Mouse (Mus musculus) E14TG2a.4 (cell line): ENCODE measurements around the gene Fxyd5.

Experiments used
- H3K27me3 ChIP-seq: 2 replicates; pipeline ENCODE4 v1.6.1; 2014; ENCODE audit warnings: low read length, control low read depth; ENCODE audit not compliant: insufficient read depth
- H3K36me3 ChIP-seq: 2 replicates; pipeline ENCODE4 v1.6.1; 2014; ENCODE audit warnings: low read length, control low read depth; ENCODE audit not compliant: insufficient read depth
- H3K4me1 ChIP-seq: replicated peaks from 2 replicates; pipeline ENCODE4 v1.6.1; 2014; ENCODE audit warnings: low read depth, low read length, control low read depth
- H3K4me3 ChIP-seq: replicated peaks from 2 replicates; pipeline ENCODE4 v1.5.1; 2014; ENCODE audit warnings: mild to moderate bottlenecking, low read length
- H3K9me3 ChIP-seq: 2 replicates; pipeline ENCODE4 v1.6.1; 2014; ENCODE audit warnings: low read length, control low read depth
- CTCF ChIP-seq: conservative IDR thresholded peaks from 2 replicates; pipeline ENCODE4 v1.5.1; 2014; ENCODE audit warnings: low read length
- NANOG ChIP-seq: IDR thresholded peaks from 2 replicates; pipeline ENCODE4 v1.6.1; 2014; ENCODE audit warnings: borderline replicate concordance, low read length, mixed read lengths
- POU5F1 ChIP-seq: IDR thresholded peaks from 2 replicates; pipeline ENCODE4 v1.6.1; 2014; ENCODE audit warnings: low read length, borderline replicate concordance

The Fxyd5 gene

DNA sequence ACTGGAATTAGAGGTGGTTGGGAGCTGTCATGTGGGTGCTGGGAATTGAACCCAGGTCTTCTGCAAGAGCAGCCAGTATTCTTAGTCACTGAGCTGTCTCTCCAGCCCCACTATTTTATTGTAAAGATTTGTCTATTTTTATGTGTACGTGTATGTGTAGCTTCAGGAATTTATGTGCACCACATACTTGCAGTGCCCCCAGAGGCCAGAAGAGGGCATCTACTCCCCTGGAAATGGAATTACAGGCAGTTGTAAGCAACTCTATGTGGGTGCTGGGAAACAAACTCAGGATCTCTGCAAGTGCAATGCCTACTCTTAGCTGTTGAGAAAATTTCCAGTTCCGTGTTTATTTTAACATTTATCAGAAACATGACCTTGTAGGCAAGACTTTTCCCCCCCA is 45.8 kb downstream of the Fxyd5 start:
- Histone ChIP-seq H3K27me3 (peaks cover 4% of the 10 kb centered on the region; the same call in 1 of the 2 replicates), H3K4me3 (no peak overlapping the region), H3K36me3 (no peaks in the 10 kb centered on the region), H3K9me3 (0 out of 2 replicates have a peak, but pooled peaks cover 4% of the 10 kb centered on the region), H3K4me1 (no peaks in the 10 kb centered on the region)
- TF ChIP-seq NANOG, result no peak
- peak; percentile 80 for TF ChIP-seq CTCF
- no peak for TF ChIP-seq POU5F1

DNA sequence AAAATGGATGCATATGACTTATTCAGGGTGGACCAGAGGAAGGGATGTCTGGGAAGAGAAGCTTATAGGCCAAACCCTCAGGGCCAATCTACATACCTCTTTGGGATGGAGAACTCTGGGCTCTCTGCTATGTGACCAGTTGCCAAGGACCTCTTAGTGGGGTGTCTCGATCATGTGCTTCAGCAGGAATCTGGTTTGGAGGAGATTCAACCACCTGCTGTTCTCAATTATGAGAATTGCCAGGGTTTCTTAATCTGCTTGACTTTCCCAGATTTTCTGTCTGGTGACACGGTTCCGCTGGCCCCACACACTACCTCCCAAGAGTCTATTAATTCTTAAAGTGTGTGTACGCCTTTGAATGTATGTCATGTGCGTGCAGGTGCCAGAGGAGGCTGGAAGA is 48.3 kb downstream of the Fxyd5 start:
- H3K4me1 ChIP-seq, result no peaks in the 10 kb centered on the region
- no peaks in the 10 kb centered on the region for H3K36me3 ChIP-seq
- H3K9me3 ChIP-seq, result 0 out of 2 replicates have a peak, but pooled peaks cover 4% of the 10 kb centered on the region
- H3K27me3 ChIP-seq, result peaks cover 8% of the 10 kb centered on the region; the same call in 1 of the 2 replicates
- H3K4me3 ChIP-seq, result no peak overlapping the region
- TF ChIP-seq CTCF (no peak), NANOG (no peak)

DNA sequence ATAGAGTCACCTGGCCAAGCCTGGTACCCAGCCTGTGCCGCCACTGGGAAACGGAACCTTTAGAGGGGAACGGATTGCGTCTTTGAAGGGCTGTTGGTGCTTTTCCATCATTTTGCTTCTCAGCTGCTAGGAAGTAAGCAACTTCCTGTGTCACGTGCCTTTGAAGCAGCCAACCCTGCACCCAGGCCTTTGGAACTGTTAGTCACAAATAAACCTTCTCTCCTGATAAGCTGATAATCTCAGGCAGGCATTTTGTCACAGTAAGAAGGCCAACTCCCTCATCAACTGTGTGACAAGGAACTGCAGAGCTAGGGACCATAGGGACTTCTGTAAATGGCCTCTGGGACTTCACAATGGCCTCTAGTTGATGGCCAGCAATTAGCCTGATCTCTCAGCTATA is 50.1 kb downstream of the Fxyd5 start:
- H3K4me3 ChIP-seq, result no peak overlapping the region
- H3K27me3 ChIP-seq, result peaks cover 9% of the 10 kb centered on the region; the same call in 1 of the 2 replicates
- H3K36me3 ChIP-seq, result no peaks in the 10 kb centered on the region
- 0 out of 2 replicates have a peak, but pooled peaks cover 4% of the 10 kb centered on the region for H3K9me3 ChIP-seq
- no peak for TF ChIP-seq CTCF
- no peak for TF ChIP-seq POU5F1
- TF ChIP-seq NANOG, result no peak
- H3K4me1 ChIP-seq, result no peaks in the 10 kb centered on the region

GRCm38 (mm10) chr7:30988519-30989162 is 53.6 kb downstream of the Fxyd5 start:
- TF ChIP-seq NANOG (no peak), CTCF (no peak), POU5F1 (no peak)
- H3K4me1 ChIP-seq, result no peaks in the 10 kb centered on the region
- no peaks in the 10 kb centered on the region for H3K9me3 ChIP-seq
- H3K4me3 ChIP-seq, result no peak overlapping the region
- H3K36me3 ChIP-seq, result no peaks in the 10 kb centered on the region
- H3K27me3 ChIP-seq, result peaks cover 9% of the 10 kb centered on the region; the same call in 1 of the 2 replicates

DNA sequence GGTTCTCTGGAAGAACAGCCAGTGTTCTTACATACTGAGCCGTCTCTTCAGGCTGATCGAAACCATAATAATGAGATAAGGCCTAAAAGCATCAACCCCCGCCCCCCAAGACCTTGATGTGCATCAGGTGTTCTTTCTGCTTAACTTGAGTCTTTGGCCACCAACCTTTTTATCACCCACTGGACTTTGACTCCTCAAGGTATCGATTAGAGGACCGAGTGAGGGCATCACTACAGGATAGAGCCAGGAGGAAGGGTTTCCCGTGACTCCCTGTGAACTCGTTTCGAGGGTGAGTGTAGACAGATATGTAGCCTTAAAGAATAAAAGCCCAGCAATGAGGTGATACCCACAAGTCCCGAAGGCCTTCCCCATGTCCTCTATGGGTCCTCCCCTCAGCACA is 56.9 kb downstream of the Fxyd5 start:
- Histone ChIP-seq H3K4me1 (no peaks in the 10 kb centered on the region), H3K36me3 (no peaks in the 10 kb centered on the region), H3K9me3 (no peaks in the 10 kb centered on the region), H3K4me3 (no peak overlapping the region), H3K27me3 (0 out of 2 replicates have a peak, but pooled peaks cover 5% of the 10 kb centered on the region)
- TF ChIP-seq NANOG, result no peak
- TF ChIP-seq CTCF, result no peak
- no peak for TF ChIP-seq POU5F1
